Mouse (Mus musculus): ENCODE measurements at regions not wholly inside any gene's neighbourhood (a gene's known extent, or its start where the extent isn't known, plus 50 kb on each side); places are given as distances from the start of the nearest gene placed in this dataset.
A peak's percentile ranks its signal among the peaks of the same experiment; 100 is the strongest.
"Not testable (repeated sequence)": the region's sequence is repeated elsewhere in the genome, so short reads cannot be mapped to it uniquely, and the experiment has no call there.

- DNase-seq = no peak
Measured at GRCm38 (mm10) chr14:76964046-76964445, 72.5 kb upstream of the Ccdc122 start.

- DNase-seq = no peak
Measured at GRCm38 (mm10) chr14:76958875-76959274, 77.7 kb upstream of the Ccdc122 start.

GRCm38 (mm10) chr14:76957136-76957535 is 79.4 kb upstream of the Ccdc122 start:
- DNase-seq = no peak

- DNase-seq = no peak
Measured at GRCm38 (mm10) chr14:76953171-76953570, 83.4 kb upstream of the Ccdc122 start.

- DNase-seq = peak; percentile 8
Measured at GRCm38 (mm10) chr14:76951450-76951849, 85.1 kb upstream of the Ccdc122 start.

- peak; percentile 48 for DNase-seq
Measured at GRCm38 (mm10) chr14:76949388-76949787, 87.2 kb upstream of the Ccdc122 start.

- peak; percentile 27 for DNase-seq
Measured at GRCm38 (mm10) chr14:76948948-76949347, 87.6 kb upstream of the Ccdc122 start.

- no peak for DNase-seq
Measured at GRCm38 (mm10) chr14:76948481-76948880, 88.1 kb upstream of the Ccdc122 start.

GRCm38 (mm10) chr14:76947148-76947547 is 89.4 kb upstream of the Ccdc122 start:
- no peak for DNase-seq

GRCm38 (mm10) chr14:76945626-76946025 is 90.9 kb upstream of the Ccdc122 start:
- DNase-seq = no peak

- no peak for DNase-seq
Measured at GRCm38 (mm10) chr14:76941474-76942212, 94.9 kb upstream of the Ccdc122 start.

- DNase-seq = no peak
Measured at GRCm38 (mm10) chr14:76940507-76940906, 96.1 kb upstream of the Ccdc122 start.

- DNase-seq = peak; percentile 11
Measured at GRCm38 (mm10) chr14:76936671-76937070, 99.9 kb upstream of the Ccdc122 start.

- DNase-seq = not testable (repeated sequence)
Measured at GRCm38 (mm10) chr14:76936051-76936450, 100.5 kb upstream of the Ccdc122 start.

GRCm38 (mm10) chr14:76935453-76935852 is 101.1 kb upstream of the Ccdc122 start:
- DNase-seq = no peak

GRCm38 (mm10) chr14:76932890-76933289 is 103.7 kb upstream of the Ccdc122 start:
- DNase-seq = no peak

GRCm38 (mm10) chr14:76931398-76931797 is 105.2 kb upstream of the Ccdc122 start:
- no peak for DNase-seq

- DNase-seq = no peak
Measured at GRCm38 (mm10) chr14:76929562-76929961, 107.0 kb upstream of the Ccdc122 start.

- DNase-seq = no peak
Measured at GRCm38 (mm10) chr14:76928706-76929105, 107.9 kb upstream of the Ccdc122 start.

GRCm38 (mm10) chr14:76927245-76927806 is 109.2 kb upstream of the Ccdc122 start:
- no peak for DNase-seq

- no peak for DNase-seq
Measured at GRCm38 (mm10) chr14:76926416-76926815, 110.2 kb upstream of the Ccdc122 start.

- DNase-seq = no peak
Measured at GRCm38 (mm10) chr14:76922399-76922939, 114.1 kb upstream of the Ccdc122 start.

GRCm38 (mm10) chr14:76918091-76918490 is 118.5 kb upstream of the Ccdc122 start:
- no peak for DNase-seq

Data from cerebellum, adult 8-10 months (tissue).